Mouse (Mus musculus): ENCODE data around the gene Nsun4.

Gene Nsun4

GRCm38 (mm10) chr4:116016396-116016795 lies 37.3 kb downstream of the Nsun4 start:
- no peak for TF ChIP-seq GATA4 (IDR thresholded peaks at IDR 0.05; ENCODE audit: insufficient replicate concordance, low read length)

DNA sequence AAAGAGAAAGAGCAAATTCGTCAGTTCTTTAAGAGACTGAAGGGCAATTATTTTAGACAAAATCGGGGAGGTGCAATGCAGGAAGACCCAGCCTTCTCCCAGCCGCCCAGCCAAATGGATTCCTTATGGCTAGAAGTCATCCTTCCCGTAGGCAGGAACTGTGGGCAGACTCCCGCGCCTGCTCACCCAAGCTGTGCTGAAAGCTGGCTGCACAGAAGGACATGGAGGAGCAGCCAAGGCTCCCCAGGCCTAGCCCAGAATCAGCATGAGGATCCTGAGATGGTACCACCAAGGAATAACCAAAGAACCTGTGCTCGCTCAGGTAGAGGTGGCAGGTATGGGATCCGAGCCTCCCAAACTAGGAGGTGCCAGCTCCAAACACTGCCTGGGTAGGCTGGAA lies 37.7 kb downstream of the Nsun4 start:
- TF ChIP-seq GATA4 (IDR thresholded peaks at IDR 0.05; ENCODE audit: insufficient replicate concordance, low read length): no peak

DNA sequence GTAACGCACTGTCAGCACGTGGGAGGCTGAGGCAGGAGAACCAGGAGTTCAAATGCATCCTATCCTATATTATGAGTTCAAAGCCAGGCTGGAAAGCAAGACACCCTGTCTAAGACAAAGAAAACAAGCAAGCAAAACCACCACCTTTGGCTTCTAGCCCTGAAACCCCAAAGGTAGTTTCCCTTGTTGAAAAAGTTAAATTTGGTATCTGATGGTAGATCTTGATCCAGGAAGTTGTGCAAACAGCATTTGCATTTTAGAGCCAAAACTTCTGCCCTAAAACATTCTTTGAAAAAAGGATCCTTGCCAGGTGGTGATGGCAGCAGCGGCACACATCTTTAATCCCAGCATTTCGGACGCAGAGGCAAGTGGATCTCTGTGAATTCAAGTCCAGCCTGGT lies 38.2 kb downstream of the Nsun4 start:
- TF ChIP-seq GATA4 (IDR thresholded peaks at IDR 0.05; ENCODE audit: insufficient replicate concordance, low read length): peak; percentile 63; the same call in 1 of the 2 replicates

DNA sequence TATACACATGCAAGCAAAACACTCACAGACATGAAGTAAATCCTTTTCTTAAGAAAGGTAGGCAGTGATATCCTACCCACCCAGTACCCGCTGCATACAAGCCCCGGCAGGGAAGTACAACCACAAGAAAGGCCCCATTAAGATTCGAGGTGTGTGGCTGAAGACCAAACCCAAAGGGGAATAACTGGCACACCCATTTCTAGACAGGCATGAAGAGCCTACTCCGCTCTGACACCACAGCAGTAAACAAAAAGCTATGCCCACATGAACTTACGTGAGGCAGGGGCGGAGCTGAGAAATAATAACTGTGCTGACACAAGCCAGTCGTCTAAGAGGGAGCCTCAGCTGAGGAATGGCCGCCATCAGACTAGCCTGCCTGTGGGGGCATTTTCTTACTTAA lies 43.5 kb downstream of the Nsun4 start:
- no peak for TF ChIP-seq GATA4 (IDR thresholded peaks at IDR 0.05; ENCODE audit: insufficient replicate concordance, low read length)

DNA sequence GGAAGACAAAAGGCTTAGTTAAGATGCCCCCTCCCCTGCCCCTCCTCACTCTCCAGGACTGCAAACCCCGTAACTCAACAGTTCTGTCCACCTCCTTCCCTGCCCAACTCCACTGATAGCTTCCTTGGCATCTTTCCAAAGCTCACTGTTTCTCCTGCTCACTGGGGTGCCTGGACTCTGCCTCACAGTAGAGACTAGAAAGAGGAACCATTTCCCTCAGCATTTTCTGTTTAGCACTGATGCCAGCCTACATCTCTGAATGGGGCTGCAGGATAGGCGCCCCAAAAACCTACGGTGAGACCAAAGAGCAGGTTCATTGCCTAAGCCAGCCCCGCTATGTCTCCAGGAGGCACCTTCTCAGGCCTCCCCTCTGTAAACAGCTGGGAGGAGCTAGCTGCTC lies 52.5 kb downstream of the Nsun4 start:
- TF ChIP-seq GATA4 (IDR thresholded peaks at IDR 0.05; ENCODE audit: insufficient replicate concordance, low read length): no peak

DNA sequence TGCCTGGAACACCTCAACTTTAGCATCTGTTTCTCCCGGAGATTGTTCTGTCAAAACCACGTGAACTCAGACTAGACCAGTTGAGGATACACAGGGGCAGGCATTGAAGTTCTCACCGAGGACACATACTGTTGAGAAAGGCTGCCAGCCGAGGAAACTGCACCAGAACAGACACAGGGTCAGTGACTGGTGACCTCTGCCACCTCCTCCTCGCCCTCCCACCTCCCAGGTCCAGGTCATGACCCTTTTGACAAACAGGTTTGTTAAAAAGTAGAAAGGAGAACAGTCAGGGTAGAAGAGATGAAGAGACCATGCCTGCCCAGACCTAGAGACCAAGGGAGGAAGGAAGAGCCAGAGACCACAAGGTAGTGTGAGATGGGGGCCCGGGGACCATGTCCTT lies 53.0 kb downstream of the Nsun4 start:
- no peak for TF ChIP-seq GATA4 (IDR thresholded peaks at IDR 0.05; ENCODE audit: insufficient replicate concordance, low read length)

GRCm38 (mm10) chr4:115996729-115997128 lies 56.9 kb downstream of the Nsun4 start:
- TF ChIP-seq GATA4 (IDR thresholded peaks at IDR 0.05; ENCODE audit: insufficient replicate concordance, low read length): no peak

GRCm38 (mm10) chr4:115995376-115995730 lies 58.3 kb downstream of the Nsun4 start:
- TF ChIP-seq GATA4 (IDR thresholded peaks at IDR 0.05; ENCODE audit: insufficient replicate concordance, low read length): no peak

DNA sequence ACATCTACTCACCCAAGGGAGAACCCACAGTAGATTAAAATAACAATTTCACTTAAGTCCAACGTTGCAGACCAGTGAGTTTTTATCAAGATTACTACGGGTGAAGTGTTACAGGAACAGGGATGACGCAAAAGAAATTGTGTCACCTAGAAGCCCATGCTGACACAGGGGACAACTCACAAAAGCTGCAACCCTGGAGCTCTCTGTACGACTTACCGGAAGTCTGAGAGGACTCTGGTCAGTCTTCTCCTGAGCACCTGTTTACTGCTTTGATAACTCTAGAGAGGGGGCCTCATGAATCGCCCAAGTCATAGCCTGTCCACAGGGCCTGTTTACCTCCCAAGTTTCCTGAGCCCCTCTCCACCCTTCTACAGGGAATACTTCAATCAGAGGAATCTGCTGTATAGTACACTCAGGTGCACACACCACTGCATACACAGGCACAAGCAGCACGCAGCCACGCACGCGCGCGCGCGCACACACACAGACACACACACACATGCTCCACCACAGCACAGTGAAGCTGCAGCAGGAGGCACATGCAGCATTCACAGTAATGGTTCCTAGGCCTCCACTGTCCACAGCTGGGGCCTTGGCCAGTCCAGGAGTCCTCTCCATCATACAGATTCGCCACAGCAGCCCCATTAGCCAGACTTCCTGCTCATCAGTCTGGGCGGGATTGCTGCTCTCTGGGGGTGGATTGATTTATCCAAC lies 58.9 kb downstream of the Nsun4 start:
- TF ChIP-seq GATA4 (IDR thresholded peaks at IDR 0.05; ENCODE audit: insufficient replicate concordance, low read length): no peak

DNA sequence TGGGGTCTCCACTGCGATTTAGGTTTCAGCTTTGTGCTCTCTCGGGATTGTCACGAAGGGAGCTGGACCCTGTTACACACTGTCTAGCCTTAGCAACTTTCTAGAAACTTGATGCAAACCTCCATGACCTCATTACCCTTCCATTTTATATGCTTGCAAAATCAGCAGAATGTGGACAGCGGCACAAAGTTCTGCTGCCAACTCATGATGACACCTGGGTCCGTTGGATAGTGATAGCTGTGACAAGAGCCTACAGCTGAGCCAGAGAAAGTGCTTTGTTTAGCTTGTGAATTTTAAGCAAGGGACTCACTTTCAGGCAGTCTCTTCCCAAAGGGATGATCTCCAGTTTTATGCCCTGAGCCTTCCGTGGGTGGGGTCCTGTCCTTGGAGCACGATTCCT lies 64.3 kb downstream of the Nsun4 start:
- TF ChIP-seq GATA4 (IDR thresholded peaks at IDR 0.05; ENCODE audit: insufficient replicate concordance, low read length): no peak

DNA sequence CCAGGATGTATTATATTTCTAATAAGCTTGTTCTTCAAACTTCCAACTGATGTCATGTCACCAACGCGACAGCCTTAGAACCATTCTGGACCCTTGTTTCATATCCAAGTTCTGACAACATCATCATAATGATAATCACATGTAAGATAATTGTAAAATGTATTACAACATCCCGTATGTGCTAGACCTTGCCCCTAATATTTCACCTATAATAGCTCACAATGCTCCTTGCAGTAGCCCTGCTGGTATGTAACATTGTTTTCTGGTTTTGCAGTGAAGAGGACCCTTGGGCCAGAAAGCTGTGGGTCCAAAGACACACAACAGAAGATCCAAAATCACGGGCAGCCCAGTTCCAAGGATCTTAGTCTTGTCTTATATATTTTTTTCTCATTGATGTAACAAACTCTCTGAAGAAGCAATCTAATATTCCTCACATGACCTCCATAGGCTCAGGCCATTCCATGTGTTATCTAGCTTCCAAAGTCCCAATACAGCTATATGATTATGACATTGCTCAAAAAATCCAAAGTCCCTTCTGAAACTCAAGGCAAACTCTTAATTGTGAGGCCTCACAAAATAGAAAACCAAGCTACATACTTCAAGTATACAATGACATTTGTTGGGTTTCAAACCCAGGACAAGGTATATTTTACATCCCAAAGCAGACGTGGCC lies 65.7 kb downstream of the Nsun4 start:
- TF ChIP-seq GATA4 (IDR thresholded peaks at IDR 0.05; ENCODE audit: insufficient replicate concordance, low read length): no peak

- no peak for TF ChIP-seq GATA4 (IDR thresholded peaks at IDR 0.05; ENCODE audit: insufficient replicate concordance, low read length)
Observed at GRCm38 (mm10) chr4:115987436-115987835, 66.2 kb downstream of the Nsun4 start.

GRCm38 (mm10) chr4:115984967-115985366 lies 68.7 kb downstream of the Nsun4 start:
- TF ChIP-seq GATA4 (IDR thresholded peaks at IDR 0.05; ENCODE audit: insufficient replicate concordance, low read length): no peak

DNA sequence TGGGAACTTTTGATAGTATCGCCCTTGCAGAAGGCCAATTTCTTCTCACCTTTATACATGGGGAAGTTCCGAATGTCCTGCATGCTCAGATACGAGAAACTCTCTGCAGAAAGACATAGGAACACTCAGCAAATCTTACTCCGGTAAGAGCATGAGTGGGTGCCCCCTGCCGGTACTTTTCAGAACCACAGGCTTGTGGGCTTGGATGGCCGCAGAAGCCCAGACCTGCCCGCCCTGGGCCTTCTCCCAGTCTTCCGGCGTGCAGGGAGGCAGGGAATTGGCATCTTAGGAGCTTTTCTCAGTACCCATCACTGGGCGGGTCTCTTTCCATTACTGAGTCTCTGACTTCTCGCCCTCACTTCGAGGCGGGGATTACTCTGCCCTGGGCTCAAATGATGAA lies 69.6 kb downstream of the Nsun4 start:
- no peak for TF ChIP-seq GATA4 (IDR thresholded peaks at IDR 0.05; ENCODE audit: insufficient replicate concordance, low read length)

Measured in liver, adult (tissue).